Comparison of ENCODE assay signal across 23 mouse cellular contexts in the genomic region with DNA sequence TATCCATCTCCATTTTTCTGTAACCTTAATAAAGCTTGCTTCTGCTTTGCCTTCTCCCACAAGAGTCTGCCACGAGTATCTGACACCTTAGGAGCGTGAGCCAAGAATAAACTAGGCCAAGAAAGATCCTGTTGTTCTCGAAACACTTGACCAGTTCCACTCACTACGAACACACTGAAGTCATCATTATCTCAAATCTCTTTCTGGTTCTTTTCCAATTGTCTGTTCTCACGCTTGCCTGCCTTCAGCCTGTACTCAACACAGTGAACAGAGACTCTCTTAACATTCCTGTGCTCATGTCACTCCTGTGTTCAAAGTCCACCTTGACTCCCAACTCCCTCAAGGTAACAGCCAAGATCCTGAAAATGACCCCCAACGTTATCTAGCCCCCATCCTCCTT. TPM values are rescaled to one million over a fixed set of nuclear protein-coding genes. Genes with fewer than 3 reads are reported as not detected.
DNase-seq lines count a peak whose midpoint lies in the region; ATAC-seq and TF ChIP-seq lines count a peak whose summit lies in the region.
"Had no signal": no experiment of that assay in that cellular context is flagged by ENCODE, and none has a peak within 500 bp of the region (broad histone marks: within the 10 kb centered on the region; RNA-seq: fewer than 3 reads in every experiment).

No protein-coding gene starts in this region.

- ATAC-seq in embryonic facial prominence, embryonic 14.5 days (ENCODE audit: low read depth): no peak
- ATAC-seq in kidney, postnatal 0 days (replicated peaks; ENCODE audit: low FRiP score, low read depth): no peak
- ATAC-seq in liver, embryonic 13.5 days (ENCODE audit: low read depth): no peak
- ATAC-seq: forebrain, embryonic 15.5 days; inflammation-experienced regulatory T-cells, adult 6 months had no signal

- H3K9ac ChIP-seq in embryonic facial prominence, embryonic 14.5 days (ENCODE audit: low read depth, low read length): no peak overlapping the region
- no peak overlapping the region for H3K9ac ChIP-seq in kidney, postnatal 0 days (ENCODE audit: low read depth, low read length)
- H3K9ac ChIP-seq in liver, embryonic 13.5 days: no peak overlapping the region
- H3K9ac ChIP-seq: forebrain, embryonic 15.5 days; hindbrain, embryonic 13.5 days; neural tube, embryonic 15.5 days had no signal

- H3K4me3 ChIP-seq in embryonic facial prominence, embryonic 14.5 days (ENCODE audit: low read depth, low read length): no peak overlapping the region
- H3K4me3 ChIP-seq in embryonic facial prominence, embryonic 10.5 days: no peak overlapping the region
- H3K4me3 ChIP-seq in kidney, postnatal 0 days (replicated peaks; ENCODE audit: low read depth, low read length): no peak overlapping the region
- H3K4me3 ChIP-seq in liver, embryonic 13.5 days (replicated peaks): no peak overlapping the region
- H3K4me3 ChIP-seq: forebrain, embryonic 15.5 days; heart, embryonic 10.5 days; hindbrain, embryonic 13.5 days; layer of hippocampus, adult 2 months; limb, embryonic 10.5 days; midbrain, embryonic 10.5 days; neural tube, embryonic 15.5 days had no signal

- peaks cover 18% of the 10 kb centered on the region for H3K36me3 ChIP-seq in embryonic facial prominence, embryonic 14.5 days (ENCODE audit: control insufficient read depth, insufficient read depth, low read length)
- H3K36me3 ChIP-seq in embryonic facial prominence, embryonic 10.5 days (replicated peaks): peaks cover 20% of the 10 kb centered on the region
- peaks cover 21% of the 10 kb centered on the region for H3K36me3 ChIP-seq in kidney, postnatal 0 days (ENCODE audit: insufficient read depth, low read length)
- peaks cover 25% of the 10 kb centered on the region for H3K36me3 ChIP-seq in liver, embryonic 13.5 days

- H3K27ac ChIP-seq in embryonic facial prominence, embryonic 14.5 days (replicated peaks; ENCODE audit: low read depth, low read length): no peak overlapping the region
- H3K27ac ChIP-seq in embryonic facial prominence, embryonic 10.5 days (replicated peaks): no peak overlapping the region
- no peak overlapping the region for H3K27ac ChIP-seq in kidney, postnatal 0 days
- H3K27ac ChIP-seq in liver, embryonic 13.5 days: peak overlapping the region; percentile 82
- H3K27ac ChIP-seq: forebrain, embryonic 15.5 days; heart, embryonic 10.5 days; hindbrain, embryonic 13.5 days; layer of hippocampus, adult 2 months; limb, embryonic 10.5 days; midbrain, embryonic 10.5 days; neural tube, embryonic 15.5 days; stomach, postnatal 0 days had no signal

- TF ChIP-seq CTCF in kidney, postnatal 0 days (IDR thresholded peaks at IDR 0.05; ENCODE audit: low read depth): no peak

- no peaks in the 10 kb centered on the region for H3K4me1 ChIP-seq in embryonic facial prominence, embryonic 14.5 days (ENCODE audit: control insufficient read depth, insufficient read depth, low read length)
- H3K4me1 ChIP-seq in embryonic facial prominence, embryonic 10.5 days: peaks cover 12% of the 10 kb centered on the region; the same call in 1 of the 2 replicates
- H3K4me1 ChIP-seq in kidney, postnatal 0 days (replicated peaks; ENCODE audit: insufficient read depth, low read length): no peaks in the 10 kb centered on the region
- H3K4me1 ChIP-seq in liver, embryonic 13.5 days (replicated peaks): peaks cover 59% of the 10 kb centered on the region
- H3K4me1 ChIP-seq: hindbrain, embryonic 13.5 days; neural tube, embryonic 15.5 days had no signal

- H3K27me3 ChIP-seq in embryonic facial prominence, embryonic 14.5 days (replicated peaks; ENCODE audit: control insufficient read depth, insufficient read depth, low read length): no peaks in the 10 kb centered on the region
- H3K27me3 ChIP-seq in embryonic facial prominence, embryonic 10.5 days (replicated peaks; ENCODE audit: low read depth, poor library complexity, severe bottlenecking): no peaks in the 10 kb centered on the region
- no peaks in the 10 kb centered on the region for H3K27me3 ChIP-seq in kidney, postnatal 0 days (ENCODE audit: insufficient read depth, low read length)
- no peaks in the 10 kb centered on the region for H3K27me3 ChIP-seq in liver, embryonic 13.5 days
- H3K27me3 ChIP-seq: forebrain, embryonic 15.5 days; hindbrain, embryonic 13.5 days; neural tube, embryonic 15.5 days had no signal

- 63% methylated on average over 6 of the region's 6 CpGs for WGBS in embryonic facial prominence, embryonic 14.5 days
- WGBS in embryonic facial prominence, embryonic 10.5 days: 76% methylated on average over 6 of the region's 6 CpGs
- 54% methylated on average over 6 of the region's 6 CpGs for WGBS in kidney, postnatal 0 days
- 60% methylated on average over 6 of the region's 6 CpGs for WGBS in liver, embryonic 13.5 days (ENCODE audit: insufficient replicate concordance)

- H3K9me3 ChIP-seq in embryonic facial prominence, embryonic 14.5 days (ENCODE audit: control insufficient read depth, low read length): no peaks in the 10 kb centered on the region
- H3K9me3 ChIP-seq in embryonic facial prominence, embryonic 10.5 days: no peaks in the 10 kb centered on the region
- H3K9me3 ChIP-seq in kidney, postnatal 0 days (replicated peaks; ENCODE audit: low read length): no peaks in the 10 kb centered on the region
- H3K9me3 ChIP-seq in liver, embryonic 13.5 days (replicated peaks): no peaks in the 10 kb centered on the region
- H3K9me3 ChIP-seq: forebrain, embryonic 15.5 days; heart, embryonic 10.5 days; hindbrain, embryonic 13.5 days; limb, embryonic 10.5 days; midbrain, embryonic 10.5 days; neural tube, embryonic 15.5 days had no signal

- no peak overlapping the region for H3K4me2 ChIP-seq in embryonic facial prominence, embryonic 14.5 days (ENCODE audit: low read depth, low read length)
- no peak overlapping the region for H3K4me2 ChIP-seq in kidney, postnatal 0 days (ENCODE audit: low read length)
- no peak overlapping the region for H3K4me2 ChIP-seq in liver, embryonic 13.5 days
- H3K4me2 ChIP-seq: forebrain, embryonic 15.5 days; hindbrain, embryonic 13.5 days; neural tube, embryonic 15.5 days had no signal

- DNase-seq in embryonic facial prominence, embryonic 14.5 days (ENCODE audit: low spot score): peak; percentile 8
- no peak for DNase-seq in embryonic facial prominence, embryonic 10.5 days (ENCODE audit: low spot score)
- peak; percentile 3 for DNase-seq in kidney, postnatal 0 days (ENCODE audit: low spot score)
- no peak for DNase-seq in kidney, adult 18-20 months
- no peak for DNase-seq in liver, embryonic 13.5 days
- peak; percentile 44 for DNase-seq in yolk sac, embryonic 10.5 days (ENCODE audit: low spot score)
- no peak for DNase-seq in cerebellum, adult 8-10 months
- DNase-seq: adrenal gland, postnatal 14 days; cerebellum, adult 9-10 months; gastrocnemius, postnatal 10 days; kidney, postnatal 14 days; lung, postnatal 10 days; right cerebral cortex, adult 18-20 months; thymus, postnatal 14 days had no signal

RNA-seq across cellular contexts. Expression of a gene that starts 4.5 kb away (rescaled TPM):
- polyA plus RNA-seq in embryonic facial prominence, embryonic 14.5 days (2014; fragmentation: Nextera tagmentation; extraction: Ambion mirVana): 2.0 and 2.3 TPM in 2 replicates
- 6.5 and 7.1 TPM in 2 replicates for polyA plus RNA-seq in embryonic facial prominence, embryonic 10.5 days (2016; fragmentation: Nextera tagmentation; extraction: Ambion mirVana)
- 12.7 and 14.9 TPM in 2 replicates for polyA plus RNA-seq in kidney, postnatal 0 days (2015; fragmentation: Nextera tagmentation; extraction: Ambion mirVana)
- polyA plus RNA-seq in liver, embryonic 13.5 days (2015; fragmentation: Nextera tagmentation; extraction: Ambion mirVana): 1.6 and 1.7 TPM in 2 replicates

RNA-seq across cellular contexts. Expression of a gene that starts 10.0 kb away (rescaled TPM):
- 10.8 and 12.1 TPM in 2 replicates for polyA plus RNA-seq in embryonic facial prominence, embryonic 14.5 days (2014; fragmentation: Nextera tagmentation; extraction: Ambion mirVana)
- polyA plus RNA-seq in embryonic facial prominence, embryonic 10.5 days (2016; fragmentation: Nextera tagmentation; extraction: Ambion mirVana): 7.2 and 8.0 TPM in 2 replicates
- 24.2 and 27.4 TPM in 2 replicates for polyA plus RNA-seq in kidney, postnatal 0 days (2015; fragmentation: Nextera tagmentation; extraction: Ambion mirVana)
- 14.8 and 16.4 TPM in 2 replicates for polyA plus RNA-seq in liver, embryonic 13.5 days (2015; fragmentation: Nextera tagmentation; extraction: Ambion mirVana)

RNA-seq across cellular contexts. Expression of a gene that starts 21.8 kb away (rescaled TPM):
- polyA plus RNA-seq in embryonic facial prominence, embryonic 14.5 days (2014; fragmentation: Nextera tagmentation; extraction: Ambion mirVana): 11.7 and 13.7 TPM in 2 replicates
- 18.6 and 21.4 TPM in 2 replicates for polyA plus RNA-seq in embryonic facial prominence, embryonic 10.5 days (2016; fragmentation: Nextera tagmentation; extraction: Ambion mirVana)
- 17.9 TPM in 2 replicates for polyA plus RNA-seq in kidney, postnatal 0 days (2015; fragmentation: Nextera tagmentation; extraction: Ambion mirVana)
- 9.0 and 12.6 TPM in 2 replicates for polyA plus RNA-seq in liver, embryonic 13.5 days (2015; fragmentation: Nextera tagmentation; extraction: Ambion mirVana)

RNA-seq across cellular contexts. Expression of a gene that starts 22.4 kb away (rescaled TPM):
- 127 and 134 TPM in 2 replicates for polyA plus RNA-seq in embryonic facial prominence, embryonic 14.5 days (2014; fragmentation: Nextera tagmentation; extraction: Ambion mirVana)
- 118 and 126 TPM in 2 replicates for polyA plus RNA-seq in embryonic facial prominence, embryonic 10.5 days (2016; fragmentation: Nextera tagmentation; extraction: Ambion mirVana)
- polyA plus RNA-seq in kidney, postnatal 0 days (2015; fragmentation: Nextera tagmentation; extraction: Ambion mirVana): 58.5 and 68.7 TPM in 2 replicates
- polyA plus RNA-seq in liver, embryonic 13.5 days (2015; fragmentation: Nextera tagmentation; extraction: Ambion mirVana): 35.2 and 36.5 TPM in 2 replicates

RNA-seq across cellular contexts. Expression of a gene that starts 22.4 kb away (rescaled TPM):
- 249 TPM in 2 replicates for polyA plus RNA-seq in embryonic facial prominence, embryonic 14.5 days (2014; fragmentation: Nextera tagmentation; extraction: Ambion mirVana)
- polyA plus RNA-seq in embryonic facial prominence, embryonic 10.5 days (2016; fragmentation: Nextera tagmentation; extraction: Ambion mirVana): 173 and 186 TPM in 2 replicates
- polyA plus RNA-seq in kidney, postnatal 0 days (2015; fragmentation: Nextera tagmentation; extraction: Ambion mirVana): 281 and 286 TPM in 2 replicates
- 202 and 224 TPM in 2 replicates for polyA plus RNA-seq in liver, embryonic 13.5 days (2015; fragmentation: Nextera tagmentation; extraction: Ambion mirVana)

Comparison
In these comparisons a context has a peak if more than half of its experiments do, and no peak if none do; other contexts are left out.
1. DNase-seq: peak in embryonic facial prominence, embryonic 14.5 days (single experiment), kidney, postnatal 0 days (single experiment) and yolk sac, embryonic 10.5 days (single experiment); none in embryonic facial prominence, embryonic 10.5 days (single experiment), kidney, adult 18-20 months (single experiment), liver, embryonic 13.5 days (single experiment) and cerebellum, adult 8-10 months (single experiment).